Mouse (Mus musculus): ENCODE measurements around the gene Rnf113a2. TPM values are rescaled to one million over a fixed set of nuclear protein-coding genes. Genes with fewer than 3 reads are reported as not detected.

Rnf113a2 gene
- total and polyA plus RNA-seq, 3 experiments: 13.6 to 17.9 (median 16.3) TPM

GRCm38 (mm10) chr12:84450351-84450717 lies 33.3 kb downstream of the Rnf113a2 start:
- peak overlapping the region; percentile 71 to 83 (median 79) for H3K4me3 ChIP-seq (replicated peaks in 1 of 3; ENCODE audit: low read depth in 2 of 3, low read length in 2 of 3, poor library complexity in 1 of 3)
- H3K27me3 ChIP-seq (replicated peaks): peaks cover 5% of the 10 kb centered on the region
- DNase-seq (ENCODE audit: extremely low read depth): peak; percentile 18
- H3K79me2 ChIP-seq (replicated peaks; ENCODE audit: control insufficient read depth, extremely low read depth, insufficient read depth, poor library complexity, severe bottlenecking): peaks cover 19% of the 10 kb centered on the region
- H3K4me1 ChIP-seq (ENCODE audit: control insufficient read depth in 1 of 2, insufficient read depth in 2 of 2): peaks cover 0 to 31% of the 10 kb centered on the region in 2 experiments; a peak in 2 of 4 replicates
- peak overlapping the region; percentile 91 for H3K4me2 ChIP-seq (ENCODE audit: insufficient read depth, low read depth, poor library complexity, severe bottlenecking)
- no peak for TF ChIP-seq MAFK (IDR thresholded peaks at IDR 0.05; ENCODE audit: insufficient replicate concordance, low read length)
- TF ChIP-seq POLR2A (IDR thresholded peaks at IDR 0.05; ENCODE audit: low read depth, low read length): no peak
- TF ChIP-seq ELF1 (IDR thresholded peaks at IDR 0.05; ENCODE audit: low read depth, low read length): no peak
- no peak for TF ChIP-seq KAT2A (IDR thresholded peaks at IDR 0.05; ENCODE audit: insufficient replicate concordance, low read length)
- no peak for TF ChIP-seq SIN3A (IDR thresholded peaks at IDR 0.05; ENCODE audit: low read length)
- TF ChIP-seq RAD21 (IDR thresholded peaks at IDR 0.05; ENCODE audit: low read depth, low read length): no peak
- no peak for TF ChIP-seq ETS1 (conservative IDR thresholded peaks at IDR 0.05; ENCODE audit: low read depth, low read length)
- TF ChIP-seq USF1 (IDR thresholded peaks at IDR 0.05; ENCODE audit: low read depth, low read length): no peak
- TF ChIP-seq USF2 (conservative IDR thresholded peaks at IDR 0.05; ENCODE audit: low read depth, low read length): no peak
- H3K9me3 ChIP-seq (replicated peaks; ENCODE audit: low read length): no peaks in the 10 kb centered on the region
- H3K9ac ChIP-seq (ENCODE audit: insufficient read depth, low read depth): peak overlapping the region; percentile 40
- dilution Hi-C loops (cut with MboI; ENCODE audit: extremely low pct_ligation_motif_present, extremely low pct_unique_long_range_greater_than_20kb, low sequenced_read_pairs): no loop called here
- H3K27ac ChIP-seq (ENCODE audit: insufficient read depth, low read depth): no peak overlapping the region
- in situ Hi-C loops (cut with MboI; ENCODE audit: low pct_ligation_motif_present, low pct_unique_long_range_greater_than_20kb, low sequenced_read_pairs): no loop called here
- peaks cover 5 to 16% of the 10 kb centered on the region in 2 experiments for H3K36me3 ChIP-seq (replicated peaks in 1 of 2; ENCODE audit: control insufficient read depth in 1 of 2, insufficient read depth in 1 of 2, low read length in 1 of 2)

GRCm38 (mm10) chr12:84450718-84451646 lies 34.0 kb downstream of the Rnf113a2 start, which contains the start of the genes Aldh6a1 and Lin52:
Gene Aldh6a1 (minus strand): TSS chr12:84451004.
Gene Lin52 (plus strand): TSS chr12:84451422.
- peak within 1 kb of the TSS; percentile 83 to 98 (median 97) for H3K4me3 ChIP-seq (replicated peaks in 1 of 3; ENCODE audit: low read depth in 2 of 3, low read length in 2 of 3, poor library complexity in 1 of 3)
- peak within 1 kb of the TSS; percentile 16; the same call in 1 of the 2 replicates for H3K27ac ChIP-seq (ENCODE audit: insufficient read depth, low read depth)
- H3K79me2 ChIP-seq (replicated peaks; ENCODE audit: control insufficient read depth, extremely low read depth, insufficient read depth, poor library complexity, severe bottlenecking): peaks cover 19% of the 10 kb centered on the region
- H3K4me1 ChIP-seq (ENCODE audit: control insufficient read depth in 1 of 2, insufficient read depth in 2 of 2): peaks cover 0 to 31% of the 10 kb centered on the region in 2 experiments; a peak in 2 of 4 replicates
- H3K4me2 ChIP-seq (ENCODE audit: insufficient read depth, low read depth, poor library complexity, severe bottlenecking): peak within 1 kb of the TSS; percentile 91
- H3K9me3 ChIP-seq (replicated peaks; ENCODE audit: low read length): no peaks in the 10 kb centered on the region
- dilution Hi-C loops (cut with MboI; ENCODE audit: extremely low pct_ligation_motif_present, extremely low pct_unique_long_range_greater_than_20kb, low sequenced_read_pairs): no loop called here
- H3K36me3 ChIP-seq (replicated peaks in 1 of 2; ENCODE audit: control insufficient read depth in 1 of 2, insufficient read depth in 1 of 2, low read length in 1 of 2): peaks cover 5 to 16% of the 10 kb centered on the region in 2 experiments
- peak; percentile 100 for DNase-seq (ENCODE audit: extremely low read depth)
- H3K9ac ChIP-seq (ENCODE audit: insufficient read depth, low read depth): peak within 1 kb of the TSS; percentile 97
- in situ Hi-C loops (cut with MboI; ENCODE audit: low pct_ligation_motif_present, low pct_unique_long_range_greater_than_20kb, low sequenced_read_pairs): no loop called here
- H3K27me3 ChIP-seq (replicated peaks): peaks cover 3% of the 10 kb centered on the region
- TF ChIP-seq MAFK (IDR thresholded peaks at IDR 0.05; ENCODE audit: insufficient replicate concordance, low read length) (peak; percentile 50; the same call in 1 of the 2 replicates), EP300 (IDR thresholded peaks at IDR 0.05; ENCODE audit: low read length) (0 out of 2 replicates have a peak, but pooled peaks have one; percentile 39), RAD21 (IDR thresholded peaks at IDR 0.05; ENCODE audit: low read depth, low read length) (no peak), UBTF (IDR thresholded peaks at IDR 0.05; ENCODE audit: low read depth, low read length) (no peak), ZKSCAN1 (IDR thresholded peaks at IDR 0.05; ENCODE audit: borderline replicate concordance, low read depth, low read length) (no peak), USF1 (IDR thresholded peaks at IDR 0.05; ENCODE audit: low read depth, low read length) (peak; percentile 95), JUND (conservative IDR thresholded peaks at IDR 0.05; ENCODE audit: low read depth, low read length) (peak; percentile 32; the same call in 1 of the 2 replicates), SMC3 (IDR thresholded peaks at IDR 0.05; ENCODE audit: low read depth, low read length) (no peak), NRF1 (IDR thresholded peaks at IDR 0.05; ENCODE audit: low read depth, low read length) (peak; percentile 58), CHD2 (IDR thresholded peaks at IDR 0.05; ENCODE audit: low read length) (peak; percentile 73), ETS1 (conservative IDR thresholded peaks at IDR 0.05; ENCODE audit: low read depth, low read length) (0 out of 2 replicates have a peak, but pooled peaks have one; percentile 2), HCFC1 (IDR thresholded peaks at IDR 0.05; ENCODE audit: low read depth, low read length) (peak; percentile 75), SIN3A (IDR thresholded peaks at IDR 0.05; ENCODE audit: low read length) (peak; percentile 6), ZMIZ1 (IDR thresholded peaks at IDR 0.05; ENCODE audit: low read depth, low read length) (peak; percentile 67), ZNF384 (IDR thresholded peaks at IDR 0.05; ENCODE audit: low read depth, low read length) (no peak), E2F4 (IDR thresholded peaks at IDR 0.05; ENCODE audit: insufficient replicate concordance, low read depth, low read length) (peak; percentile 98), CTCF (conservative IDR thresholded peaks at IDR 0.05 in 1 of 2, IDR thresholded peaks at IDR 0.05 in 1 of 2; ENCODE audit: low read depth in 2 of 2, low read length in 2 of 2) (no peak), PAX5 (IDR thresholded peaks at IDR 0.05; ENCODE audit: low read length) (no peak), TCF12 (IDR thresholded peaks at IDR 0.05; ENCODE audit: low read depth, low read length) (peak; percentile 87), IRF4 (IDR thresholded peaks at IDR 0.05; ENCODE audit: low read depth, low read length) (0 out of 2 replicates have a peak, but pooled peaks have one; percentile 48), POLR2A (IDR thresholded peaks at IDR 0.05; ENCODE audit: low read depth, low read length) (peak; percentile 74), JUN (IDR thresholded peaks at IDR 0.05; ENCODE audit: insufficient read depth, low read depth, low read length) (no peak), ELF1 (IDR thresholded peaks at IDR 0.05; ENCODE audit: low read depth, low read length) (peak; percentile 76), CHD1 (IDR thresholded peaks at IDR 0.05; ENCODE audit: low read depth, low read length) (no peak), NELFE (IDR thresholded peaks at IDR 0.05; ENCODE audit: low read depth, low read length) (peak; percentile 88), USF2 (conservative IDR thresholded peaks at IDR 0.05; ENCODE audit: low read depth, low read length) (peak; percentile 94), MXI1 (IDR thresholded peaks at IDR 0.05; ENCODE audit: low read depth, low read length) (peak; percentile 76), KAT2A (IDR thresholded peaks at IDR 0.05; ENCODE audit: insufficient replicate concordance, low read length) (peak; percentile 54; the same call in 1 of the 2 replicates)
